ENCODE assay signal across 29 mouse cellular contexts in genomic region chr9:98953830-98954229, GRCm38 (mm10). TPM values are rescaled to one million over a fixed set of nuclear protein-coding genes. Genes with fewer than 3 reads are reported as not detected.
A peak's percentile ranks its signal among the peaks of the same experiment; 100 is the strongest.
DNase-seq lines count a peak whose midpoint lies in the region; ATAC-seq lines count a peak whose summit lies in the region.
"Had no signal": no experiment of that assay in that cellular context is flagged by ENCODE, and none has a peak within 500 bp of the region (broad histone marks: within the 10 kb centered on the region; RNA-seq: fewer than 3 reads in every experiment).

No protein-coding gene starts in this region.

- peaks cover 42% of the 10 kb centered on the region for H3K4me1 ChIP-seq in hindbrain, embryonic 10.5 days (replicated peaks)
- H3K4me1 ChIP-seq in hindbrain, embryonic 14.5 days (replicated peaks; ENCODE audit: control insufficient read depth, insufficient read depth, low read length): peaks cover 21% of the 10 kb centered on the region
- peaks cover 41% of the 10 kb centered on the region for H3K4me1 ChIP-seq in midbrain, embryonic 10.5 days
- H3K4me1 ChIP-seq in midbrain, embryonic 14.5 days (ENCODE audit: control insufficient read depth, insufficient read depth, low read length): peaks cover 27% of the 10 kb centered on the region
- H3K4me1 ChIP-seq in embryonic facial prominence, embryonic 11.5 days (ENCODE audit: control insufficient read depth, insufficient read depth, low read length): peaks cover 9% of the 10 kb centered on the region
- H3K4me1 ChIP-seq in embryonic facial prominence, embryonic 15.5 days: peaks cover 34% of the 10 kb centered on the region

- peak; percentile 24 for DNase-seq in hindbrain, embryonic 10.5 days (ENCODE audit: low spot score)
- DNase-seq in hindbrain, embryonic 14.5 days (ENCODE audit: low spot score): no peak
- peak; percentile 26 for DNase-seq in midbrain, embryonic 10.5 days (ENCODE audit: low spot score)
- no peak for DNase-seq in midbrain, embryonic 14.5 days
- DNase-seq in embryonic facial prominence, embryonic 11.5 days (ENCODE audit: low spot score): no peak
- DNase-seq in lung, adult 18-20 months: no peak
- DNase-seq: adrenal gland, postnatal 10 days; cerebellum, adult 8-10 months; cerebellum, postnatal 25 days; gastrocnemius, postnatal 10 days; heart, postnatal 14 days; kidney, adult 8-10 months; layer of hippocampus, adult 9-11 months; lung, postnatal 4 days; right cerebral cortex, postnatal 25 days had no signal

- H3K27ac ChIP-seq in hindbrain, embryonic 10.5 days: no peak overlapping the region
- H3K27ac ChIP-seq in hindbrain, embryonic 14.5 days: no peak overlapping the region
- H3K27ac ChIP-seq in midbrain, embryonic 10.5 days (replicated peaks): no peak overlapping the region
- no peak overlapping the region for H3K27ac ChIP-seq in midbrain, embryonic 14.5 days (replicated peaks; ENCODE audit: low read depth, low read length)
- no peak overlapping the region for H3K27ac ChIP-seq in embryonic facial prominence, embryonic 11.5 days (replicated peaks; ENCODE audit: low read depth, low read length)
- H3K27ac ChIP-seq in embryonic facial prominence, embryonic 15.5 days (replicated peaks): no peak overlapping the region
- H3K27ac ChIP-seq: hindbrain, embryonic 12.5 days; intestine, embryonic 15.5 days; kidney, postnatal 0 days; limb, embryonic 13.5 days; stomach, embryonic 15.5 days had no signal

- no peak overlapping the region for H3K4me2 ChIP-seq in hindbrain, embryonic 14.5 days (replicated peaks)
- no peak overlapping the region for H3K4me2 ChIP-seq in midbrain, embryonic 14.5 days (ENCODE audit: low read length)
- H3K4me2 ChIP-seq in embryonic facial prominence, embryonic 11.5 days (ENCODE audit: low read depth, low read length): no peak overlapping the region; the same call in none of the 2 replicates
- no peak overlapping the region for H3K4me2 ChIP-seq in embryonic facial prominence, embryonic 15.5 days (replicated peaks)

- H3K27me3 ChIP-seq in hindbrain, embryonic 10.5 days (ENCODE audit: insufficient read depth, poor library complexity, severe bottlenecking): peaks cover 95% of the 10 kb centered on the region
- peaks cover 81% of the 10 kb centered on the region for H3K27me3 ChIP-seq in hindbrain, embryonic 14.5 days (ENCODE audit: control insufficient read depth, insufficient read depth, low read length)
- peaks cover 98% of the 10 kb centered on the region for H3K27me3 ChIP-seq in midbrain, embryonic 10.5 days (ENCODE audit: low read depth, poor library complexity, severe bottlenecking)
- H3K27me3 ChIP-seq in midbrain, embryonic 14.5 days (ENCODE audit: control insufficient read depth, insufficient read depth, low read length): peaks cover 93% of the 10 kb centered on the region
- peaks cover 60% of the 10 kb centered on the region for H3K27me3 ChIP-seq in embryonic facial prominence, embryonic 11.5 days (ENCODE audit: control insufficient read depth, insufficient read depth, low read length)
- H3K27me3 ChIP-seq in embryonic facial prominence, embryonic 15.5 days: peaks cover 85% of the 10 kb centered on the region

- H3K9ac ChIP-seq in hindbrain, embryonic 14.5 days: no peak overlapping the region
- no peak overlapping the region for H3K9ac ChIP-seq in midbrain, embryonic 14.5 days (replicated peaks; ENCODE audit: low read length)
- no peak overlapping the region for H3K9ac ChIP-seq in embryonic facial prominence, embryonic 11.5 days (replicated peaks; ENCODE audit: low read length)
- no peak overlapping the region for H3K9ac ChIP-seq in embryonic facial prominence, embryonic 15.5 days
- H3K9ac ChIP-seq: hindbrain, embryonic 12.5 days; intestine, embryonic 15.5 days; stomach, embryonic 15.5 days had no signal

- no peak for ATAC-seq in hindbrain, embryonic 14.5 days (ENCODE audit: low FRiP score)
- no peak for ATAC-seq in midbrain, embryonic 14.5 days (ENCODE audit: low FRiP score, low TSS enrichment)
- ATAC-seq in embryonic facial prominence, embryonic 11.5 days (replicated peaks; ENCODE audit: insufficient number of reproducible peaks, low FRiP score, low TSS enrichment, low read depth): no peak
- no peak for ATAC-seq in embryonic facial prominence, embryonic 15.5 days (ENCODE audit: insufficient number of reproducible peaks, low FRiP score, low TSS enrichment, low read depth)
- ATAC-seq: forebrain, embryonic 16.5 days; intestine, embryonic 15.5 days had no signal

- no peaks in the 10 kb centered on the region for H3K36me3 ChIP-seq in hindbrain, embryonic 10.5 days
- H3K36me3 ChIP-seq in hindbrain, embryonic 14.5 days (replicated peaks; ENCODE audit: control insufficient read depth, insufficient read depth): no peaks in the 10 kb centered on the region
- no peaks in the 10 kb centered on the region for H3K36me3 ChIP-seq in midbrain, embryonic 10.5 days
- no peaks in the 10 kb centered on the region for H3K36me3 ChIP-seq in midbrain, embryonic 14.5 days (ENCODE audit: control insufficient read depth, insufficient read depth, low read length)
- H3K36me3 ChIP-seq in embryonic facial prominence, embryonic 11.5 days (replicated peaks; ENCODE audit: control insufficient read depth, insufficient read depth, low read depth, low read length): no peaks in the 10 kb centered on the region
- no peaks in the 10 kb centered on the region for H3K36me3 ChIP-seq in embryonic facial prominence, embryonic 15.5 days
- H3K36me3 ChIP-seq: hindbrain, embryonic 12.5 days; intestine, embryonic 15.5 days; limb, embryonic 13.5 days; stomach, embryonic 15.5 days had no signal

- H3K9me3 ChIP-seq in hindbrain, embryonic 10.5 days: no peaks in the 10 kb centered on the region
- H3K9me3 ChIP-seq in hindbrain, embryonic 14.5 days (ENCODE audit: control insufficient read depth, low read length): no peaks in the 10 kb centered on the region
- no peaks in the 10 kb centered on the region for H3K9me3 ChIP-seq in midbrain, embryonic 10.5 days (replicated peaks)
- H3K9me3 ChIP-seq in midbrain, embryonic 14.5 days (ENCODE audit: control insufficient read depth, low read length): no peaks in the 10 kb centered on the region
- H3K9me3 ChIP-seq in embryonic facial prominence, embryonic 11.5 days (replicated peaks; ENCODE audit: control insufficient read depth, low read length): no peaks in the 10 kb centered on the region
- no peaks in the 10 kb centered on the region for H3K9me3 ChIP-seq in embryonic facial prominence, embryonic 15.5 days (replicated peaks)
- H3K9me3 ChIP-seq: hindbrain, embryonic 12.5 days; intestine, embryonic 15.5 days; limb, embryonic 13.5 days; stomach, embryonic 15.5 days had no signal

- peak overlapping the region; percentile 57; the same call in 1 of the 2 replicates for H3K4me3 ChIP-seq in hindbrain, embryonic 10.5 days
- H3K4me3 ChIP-seq in hindbrain, embryonic 14.5 days (replicated peaks; ENCODE audit: low read length): no peak overlapping the region
- peak overlapping the region; percentile 64 for H3K4me3 ChIP-seq in midbrain, embryonic 10.5 days
- H3K4me3 ChIP-seq in midbrain, embryonic 14.5 days (replicated peaks; ENCODE audit: low read depth, low read length): no peak overlapping the region
- peak overlapping the region; percentile 49; the same call in 1 of the 2 replicates for H3K4me3 ChIP-seq in embryonic facial prominence, embryonic 11.5 days (ENCODE audit: low read depth, low read length)
- peak overlapping the region; percentile 50 for H3K4me3 ChIP-seq in embryonic facial prominence, embryonic 15.5 days (replicated peaks)

- WGBS in hindbrain, embryonic 10.5 days: 4% methylated on average over 9 of the region's 9 CpGs
- 4% methylated on average over 9 of the region's 9 CpGs for WGBS in hindbrain, embryonic 14.5 days
- 3% methylated on average over 9 of the region's 9 CpGs for WGBS in midbrain, embryonic 10.5 days
- WGBS in midbrain, embryonic 14.5 days: under 1% methylated on average over 9 of the region's 9 CpGs
- WGBS in embryonic facial prominence, embryonic 11.5 days: 2% methylated on average over 9 of the region's 9 CpGs
- WGBS in embryonic facial prominence, embryonic 15.5 days: 5% methylated on average over 9 of the region's 9 CpGs

RNA-seq across cellular contexts. Expression of gene Foxl2, which starts 1.3 kb away (rescaled TPM):
- 2.4 and 3.1 TPM in 2 replicates for polyA plus RNA-seq in hindbrain, embryonic 10.5 days (2016; fragmentation: Nextera tagmentation; extraction: Ambion mirVana)
- polyA plus RNA-seq in hindbrain, embryonic 14.5 days (2014; fragmentation: Nextera tagmentation; extraction: Ambion mirVana): 0.90 and 0.98 TPM in 2 replicates
- 3.5 and 4.1 TPM in 2 replicates for polyA plus RNA-seq in midbrain, embryonic 10.5 days (2016; fragmentation: Nextera tagmentation; extraction: Ambion mirVana)
- polyA plus RNA-seq in midbrain, embryonic 14.5 days (2014; fragmentation: Nextera tagmentation; extraction: Ambion mirVana): 0.45 and 0.95 TPM in 2 replicates
- polyA plus RNA-seq in embryonic facial prominence, embryonic 11.5 days (2014; fragmentation: Nextera tagmentation; extraction: Ambion mirVana): 4.4 and 4.9 TPM in 2 replicates
- polyA plus RNA-seq in embryonic facial prominence, embryonic 15.5 days (2015; fragmentation: Nextera tagmentation; extraction: Ambion mirVana): 1.2 and 2.0 TPM in 2 replicates
- polyA plus RNA-seq: heart, embryonic 14.5 days; intestine, embryonic 15.5 days; kidney, postnatal 0 days; limb, embryonic 13.5 days; liver, embryonic 11.5 days; liver, embryonic 16.5 days; lung, embryonic 16.5 days; stomach, embryonic 15.5 days had no signal

RNA-seq across cellular contexts. Expression of gene Faim, which starts 32.3 kb away (rescaled TPM):
- 73.7 and 77.8 TPM in 2 replicates for polyA plus RNA-seq in hindbrain, embryonic 10.5 days (2016; fragmentation: Nextera tagmentation; extraction: Ambion mirVana)
- polyA plus RNA-seq in hindbrain, embryonic 14.5 days (2014; fragmentation: Nextera tagmentation; extraction: Ambion mirVana): 114 and 124 TPM in 2 replicates
- 73.5 and 81.5 TPM in 2 replicates for polyA plus RNA-seq in midbrain, embryonic 10.5 days (2016; fragmentation: Nextera tagmentation; extraction: Ambion mirVana)
- polyA plus RNA-seq in midbrain, embryonic 14.5 days (2014; fragmentation: Nextera tagmentation; extraction: Ambion mirVana): 112 and 126 TPM in 2 replicates
- polyA plus RNA-seq in embryonic facial prominence, embryonic 11.5 days (2014; fragmentation: Nextera tagmentation; extraction: Ambion mirVana): 68.7 and 69.7 TPM in 2 replicates
- polyA plus RNA-seq in embryonic facial prominence, embryonic 15.5 days (2015; fragmentation: Nextera tagmentation; extraction: Ambion mirVana): 39.7 and 47.6 TPM in 2 replicates

RNA-seq across cellular contexts. Expression of gene 7420426K07Rik, which starts 50.9 kb away (rescaled TPM):
- not detected in 2 replicates for polyA plus RNA-seq in hindbrain, embryonic 10.5 days (2016; fragmentation: Nextera tagmentation; extraction: Ambion mirVana)
- polyA plus RNA-seq in hindbrain, embryonic 14.5 days (2014; fragmentation: Nextera tagmentation; extraction: Ambion mirVana): not detected in 2 replicates
- not detected in 2 replicates for polyA plus RNA-seq in midbrain, embryonic 10.5 days (2016; fragmentation: Nextera tagmentation; extraction: Ambion mirVana)
- not detected in 2 replicates for polyA plus RNA-seq in midbrain, embryonic 14.5 days (2014; fragmentation: Nextera tagmentation; extraction: Ambion mirVana)
- polyA plus RNA-seq in embryonic facial prominence, embryonic 11.5 days (2014; fragmentation: Nextera tagmentation; extraction: Ambion mirVana): not detected in 2 replicates
- not detected in 2 replicates for polyA plus RNA-seq in embryonic facial prominence, embryonic 15.5 days (2015; fragmentation: Nextera tagmentation; extraction: Ambion mirVana)
- polyA plus RNA-seq: forebrain, embryonic 11.5 days; forebrain, embryonic 16.5 days; gonadal fat pad, adult 2 months; heart, embryonic 14.5 days; hindbrain, embryonic 12.5 days; intestine, embryonic 15.5 days; kidney, postnatal 0 days; limb, embryonic 13.5 days; liver, embryonic 11.5 days; liver, embryonic 16.5 days; lung, embryonic 16.5 days; Patski; stomach, embryonic 15.5 days had no signal

Comparison
In these comparisons a context has a peak if more than half of its experiments do, and no peak if none do; other contexts are left out.
1. DNase-seq: peak in hindbrain, embryonic 10.5 days (single experiment) and midbrain, embryonic 10.5 days (single experiment); none in hindbrain, embryonic 14.5 days (single experiment), midbrain, embryonic 14.5 days (single experiment), embryonic facial prominence, embryonic 11.5 days (single experiment) and lung, adult 18-20 months (0 of 2).
2. H3K4me3 ChIP-seq: peak in hindbrain, embryonic 10.5 days (single experiment), midbrain, embryonic 10.5 days (single experiment), embryonic facial prominence, embryonic 11.5 days (single experiment) and embryonic facial prominence, embryonic 15.5 days (single experiment); none in hindbrain, embryonic 14.5 days (single experiment) and midbrain, embryonic 14.5 days (single experiment).